Mouse (Mus musculus) forebrain, postnatal 0 days (tissue): ENCODE results near the gene Stub1. TPM values are rescaled to one million over a fixed set of nuclear protein-coding genes. Genes with fewer than 3 reads are reported as not detected.

Experiments used
- ATAC-seq: fragments of 200-750 bp; cut with Nextera tagmentation; 2 replicates; pipeline ENCODE4 v1.8.0; 2017; ENCODE audit warnings: mild to moderate bottlenecking, moderate library complexity
- DNase-seq: peaks from one replicate; pipeline ENCODE4 v3.0.0-alpha.2; 2015
- H3K27ac ChIP-seq: fragments of 300-500 bp; sonication (generic); 2 replicates; pipeline ENCODE4 v1.5.1; 2014; ENCODE audit warnings: low read depth, mild to moderate bottlenecking, antibody characterized with exemption, low read length, moderate library complexity, mixed read lengths
- H3K27me3 ChIP-seq: fragments of 300-500 bp; sonication (generic); 2 replicates; pipeline ENCODE4 v1.6.1; 2014; ENCODE audit warnings: mild to moderate bottlenecking, low read length, mixed read lengths; ENCODE audit not compliant: insufficient read depth
- H3K36me3 ChIP-seq: fragments of 300-500 bp; sonication (generic); 2 replicates; pipeline ENCODE4 v1.6.1; 2014; ENCODE audit warnings: mild to moderate bottlenecking, moderate library complexity; ENCODE audit not compliant: insufficient read depth
- H3K4me1 ChIP-seq: fragments of 300-500 bp; sonication (generic); 2 replicates; pipeline ENCODE4 v1.6.1; 2014; ENCODE audit warnings: antibody characterized with exemption; ENCODE audit not compliant: insufficient read depth
- H3K4me2 ChIP-seq: fragments of 300-500 bp; sonication (generic); 2 replicates; pipeline ENCODE4 v1.6.1; 2014; ENCODE audit warnings: low read depth, mild to moderate bottlenecking, moderate library complexity
- H3K4me3 ChIP-seq: fragments of 300-500 bp; sonication (generic); 2 replicates; pipeline ENCODE4 v1.5.1; 2014; ENCODE audit warnings: low read depth, low read length, mixed read lengths
- H3K9ac ChIP-seq: fragments of 300-500 bp; sonication (generic); 2 replicates; pipeline ENCODE4 v1.6.1; 2014; ENCODE audit warnings: mild to moderate bottlenecking
- H3K9me3 ChIP-seq: fragments of 300-500 bp; sonication (generic); 2 replicates; pipeline ENCODE4 v1.6.1; 2016; ENCODE audit warnings: low read length
- CTCF ChIP-seq: sonication (generic); IDR thresholded peaks from 2 replicates; pipeline ENCODE4 v1.5.1; 2016; ENCODE audit warnings: antibody characterized with exemption, control low read depth, low read depth
- WGBS: fragments of 180-500 bp; shearing (Covaris S2); extraction: QIAGEN DNeasy Blood & Tissue Kit; methylation state at CpG from one replicate; pipeline ENCODE4 v1.1.7; 2014; 5-methylcytosine and 5-hydroxymethylcytosine counted together
- polyA plus RNA-seq: library from polyadenylated mRNA; unstranded; fragments of >200 nt; fragmentation: Nextera tagmentation; extraction: Ambion mirVana; gene quantifications from 2 replicates; pipeline ENCODE4 v1.2.1, GENCODE M21; 2015
- total RNA-seq: library from RNA; depleted of rRNA; stranded (reverse); fragments of >200 nt; gene quantifications from 2 replicates; pipeline ENCODE4 v1.2.3, GENCODE M21; 2014

Gene Stub1
- total and polyA plus RNA-seq, 2 experiments from 2014 or later = 238 to 324 TPM

DNA sequence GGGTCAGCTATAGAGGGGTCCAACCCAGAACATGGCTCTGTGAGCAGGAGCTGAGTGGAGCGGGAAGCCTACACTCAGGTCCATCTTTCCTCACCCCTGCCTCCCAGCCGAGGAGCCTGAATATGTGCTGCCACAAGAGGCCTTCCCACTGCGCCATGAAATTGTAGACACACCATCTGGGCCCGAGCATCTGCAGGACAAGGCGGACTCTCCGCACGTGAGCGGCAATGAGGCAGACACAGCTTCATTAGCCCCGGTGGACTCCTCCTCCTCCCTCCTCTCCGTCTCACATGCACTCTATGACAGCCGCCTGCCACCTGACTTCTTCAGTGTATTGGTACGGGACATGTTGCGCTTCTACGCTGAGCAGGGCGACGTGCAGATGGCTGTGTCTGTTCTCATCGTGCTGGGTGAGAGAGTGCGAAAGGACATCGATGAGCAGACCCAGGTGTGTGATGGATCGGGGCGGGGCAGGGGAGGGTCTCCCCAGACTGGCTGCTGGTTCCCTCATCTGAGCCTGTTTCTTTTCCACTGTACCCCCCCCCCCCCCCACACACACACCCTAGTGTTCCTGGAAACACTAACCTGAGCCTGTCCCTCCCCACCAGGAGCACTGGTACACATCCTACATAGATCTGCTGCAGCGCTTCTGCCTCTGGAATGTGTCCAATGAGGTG, 5.5 kb downstream of the Stub1 start:
- no peak for DNase-seq
- H3K4me2 ChIP-seq = no peak overlapping the region
- no peak for TF ChIP-seq CTCF
- no peak overlapping the region; the same call in 1 of the 2 replicates for H3K9ac ChIP-seq
- no peaks in the 10 kb centered on the region for H3K27me3 ChIP-seq
- ATAC-seq = no peak
- peaks cover 34% of the 10 kb centered on the region for H3K4me1 ChIP-seq
- H3K9me3 ChIP-seq = no peaks in the 10 kb centered on the region
- H3K36me3 ChIP-seq = peaks cover 37% of the 10 kb centered on the region
- H3K27ac ChIP-seq = no peak overlapping the region
- 91% methylated on average over 22 of the region's 22 CpGs for WGBS
- no peak overlapping the region for H3K4me3 ChIP-seq

DNA sequence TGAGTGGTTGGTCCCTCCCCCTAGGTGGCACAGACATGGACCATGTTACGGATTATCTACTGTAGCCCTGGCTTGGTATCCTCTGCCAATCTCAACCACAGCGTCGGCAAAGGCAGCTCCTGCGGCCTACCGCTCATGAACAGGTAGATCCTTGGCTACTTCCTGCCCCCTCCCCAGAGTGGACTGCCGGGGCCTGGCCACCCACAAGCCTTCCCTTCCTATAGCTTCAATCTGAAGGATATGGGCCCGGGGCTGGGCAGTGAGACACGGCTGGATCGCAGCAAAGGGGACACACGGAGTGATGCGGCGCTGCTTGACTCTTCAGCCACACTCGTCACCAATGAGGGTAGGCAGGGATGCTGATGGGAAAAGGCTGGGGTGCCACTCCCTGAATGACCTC, 6.2 kb downstream of the Stub1 start:
- no peak overlapping the region for H3K9ac ChIP-seq
- H3K27me3 ChIP-seq = no peaks in the 10 kb centered on the region
- H3K9me3 ChIP-seq = no peaks in the 10 kb centered on the region
- WGBS = 93% methylated on average over 13 of the region's 13 CpGs
- TF ChIP-seq CTCF = no peak
- no peak overlapping the region for H3K4me3 ChIP-seq
- no peak overlapping the region for H3K4me2 ChIP-seq
- no peak overlapping the region for H3K27ac ChIP-seq
- ATAC-seq (no peak), DNase-seq (no peak)
- H3K4me1 ChIP-seq = peaks cover 33% of the 10 kb centered on the region
- peaks cover 37% of the 10 kb centered on the region for H3K36me3 ChIP-seq

DNA sequence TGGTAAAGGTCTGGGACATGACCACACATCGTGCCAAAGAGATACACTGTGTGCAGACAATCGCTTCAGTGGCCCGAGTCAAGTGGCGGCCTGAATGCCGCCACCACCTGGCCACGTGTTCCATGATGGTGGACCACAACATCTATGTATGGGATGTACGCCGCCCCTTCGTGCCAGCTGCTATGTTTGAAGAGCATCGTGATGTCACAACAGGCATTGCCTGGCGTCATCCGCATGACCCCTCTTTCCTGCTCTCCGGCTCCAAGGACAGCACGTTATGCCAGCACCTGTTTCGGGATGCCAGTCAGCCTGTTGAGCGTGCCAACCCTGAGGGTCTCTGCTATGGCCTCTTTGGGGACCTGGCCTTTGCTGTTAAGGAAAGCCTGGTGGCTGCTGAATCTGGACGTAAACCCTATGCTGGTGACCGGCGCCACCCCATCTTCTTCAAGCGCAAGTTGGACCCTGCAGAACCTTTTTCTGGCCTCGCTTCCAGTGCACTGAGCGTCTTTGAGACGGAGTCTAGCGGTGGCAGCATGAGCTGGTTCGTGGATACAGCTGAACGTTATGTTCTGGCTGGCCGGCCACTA, 7.1 kb downstream of the Stub1 start:
- Histone ChIP-seq H3K9ac (no peak overlapping the region), H3K27me3 (no peaks in the 10 kb centered on the region), H3K27ac (no peak overlapping the region), H3K4me1 (peaks cover 24% of the 10 kb centered on the region), H3K4me2 (no peak overlapping the region), H3K36me3 (peaks cover 33% of the 10 kb centered on the region), H3K4me3 (no peak overlapping the region), H3K9me3 (no peaks in the 10 kb centered on the region)
- TF ChIP-seq CTCF = no peak
- no peak for DNase-seq
- 95% methylated on average over 27 of the region's 27 CpGs for WGBS
- ATAC-seq = no peak

DNA sequence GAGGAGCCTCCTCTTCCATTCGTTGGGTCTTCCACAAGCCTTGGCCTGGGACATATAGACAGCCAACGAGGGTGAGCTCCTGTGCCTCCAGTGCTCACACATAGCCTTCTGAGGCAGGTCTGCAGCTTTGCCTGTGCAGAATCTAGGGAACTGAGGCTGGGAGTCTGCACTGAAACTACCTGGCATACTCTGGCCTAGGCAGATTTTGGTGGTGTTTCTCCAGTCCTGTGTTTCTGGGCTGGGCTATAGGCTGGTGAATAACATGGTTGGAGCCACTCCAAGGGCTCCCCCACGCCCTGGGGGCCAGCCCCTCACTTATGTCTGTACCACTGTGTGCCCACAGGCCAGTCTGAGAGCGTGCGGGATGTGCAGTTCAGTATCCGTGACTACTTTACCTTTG, 7.9 kb downstream of the Stub1 start:
- no peak overlapping the region for H3K4me2 ChIP-seq
- H3K27me3 ChIP-seq = no peaks in the 10 kb centered on the region
- no peak overlapping the region for H3K4me3 ChIP-seq
- WGBS = 87% methylated on average over 6 of the region's 6 CpGs
- H3K4me1 ChIP-seq = peaks cover 24% of the 10 kb centered on the region
- H3K9me3 ChIP-seq = no peaks in the 10 kb centered on the region
- H3K9ac ChIP-seq = no peak overlapping the region
- no peak for DNase-seq
- no peak overlapping the region for H3K27ac ChIP-seq
- H3K36me3 ChIP-seq = peaks cover 27% of the 10 kb centered on the region
- no peak for ATAC-seq
- no peak for TF ChIP-seq CTCF

DNA sequence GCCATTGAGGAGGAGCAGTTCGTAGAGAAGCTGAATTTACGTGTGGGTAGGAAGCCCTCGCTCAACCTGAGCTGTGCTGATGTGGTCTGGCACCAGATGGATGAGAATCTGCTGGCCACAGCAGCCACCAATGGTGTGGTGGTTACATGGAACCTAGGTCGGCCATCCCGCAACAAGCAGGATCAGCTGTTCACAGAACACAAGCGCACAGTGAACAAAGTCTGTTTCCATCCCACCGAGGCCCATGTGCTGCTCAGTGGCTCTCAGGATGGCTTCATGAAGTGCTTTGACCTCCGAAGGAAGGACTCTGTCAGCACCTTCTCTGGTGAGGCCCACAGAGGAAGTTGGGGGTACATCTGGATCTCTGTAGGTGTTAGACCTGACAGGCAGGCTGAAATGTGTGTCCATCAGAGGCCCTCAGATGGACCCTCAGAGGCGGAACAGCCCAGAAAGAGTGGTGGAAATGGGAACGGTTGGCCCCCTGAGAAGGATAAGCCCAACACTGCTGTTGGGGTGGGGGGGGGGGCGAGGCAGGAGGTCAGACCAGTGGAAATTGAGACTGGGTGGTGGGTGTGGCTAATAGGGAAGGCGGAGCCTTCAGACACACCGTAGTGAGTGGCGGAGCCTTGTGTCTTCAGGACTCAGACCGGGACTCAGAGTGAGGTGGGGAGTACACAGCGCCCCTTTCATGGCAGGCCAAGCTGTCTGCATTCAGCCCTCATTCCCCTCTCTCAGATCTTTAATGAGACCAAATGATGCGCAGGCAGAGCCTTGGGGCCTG, 8.7 kb downstream of the Stub1 start:
- peak overlapping the region; percentile 96 for H3K4me2 ChIP-seq
- H3K27ac ChIP-seq = no peak overlapping the region
- no peak for TF ChIP-seq CTCF
- ATAC-seq (no peak), DNase-seq (no peak)
- H3K27me3 ChIP-seq = no peaks in the 10 kb centered on the region
- no peaks in the 10 kb centered on the region for H3K9me3 ChIP-seq
- H3K36me3 ChIP-seq = peaks cover 28% of the 10 kb centered on the region
- WGBS = 73% methylated on average over 17 of the region's 17 CpGs
- H3K9ac ChIP-seq = no peak overlapping the region
- peak overlapping the region; percentile 52; the same call in 1 of the 2 replicates for H3K4me3 ChIP-seq
- peaks cover 18% of the 10 kb centered on the region for H3K4me1 ChIP-seq

DNA sequence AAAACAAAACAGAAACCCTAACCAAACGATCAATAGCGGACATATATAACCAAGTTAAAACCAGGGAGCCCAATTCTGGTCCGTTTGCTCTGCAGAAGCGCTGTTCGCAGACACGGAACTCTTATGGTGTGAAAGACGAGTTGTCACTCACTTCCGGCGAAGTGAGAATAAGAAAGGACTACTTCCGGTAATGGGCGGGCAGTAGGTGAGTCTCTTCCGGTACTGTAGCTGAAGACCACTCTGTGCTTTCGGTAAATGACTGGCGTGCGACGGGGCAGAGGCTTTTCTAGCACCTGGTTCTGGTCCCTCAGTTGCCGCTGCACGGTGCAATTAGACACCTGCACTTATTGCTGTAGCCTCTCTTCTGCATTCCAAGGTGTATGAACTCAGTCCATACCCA, 9.8 kb downstream of the Stub1 start, which contains the start of gene Wdr24:
Gene Wdr24, plus strand, starts transcription at position 176 of the 400 bp plus-strand sequence.
- Histone ChIP-seq H3K36me3 (peaks cover 36% of the 10 kb centered on the region), H3K9ac (peak within 1 kb of the TSS; percentile 69), H3K9me3 (no peaks in the 10 kb centered on the region), H3K27me3 (no peaks in the 10 kb centered on the region), H3K4me2 (peak within 1 kb of the TSS; percentile 96), H3K27ac (peak within 1 kb of the TSS; percentile 66), H3K4me1 (peaks cover 16% of the 10 kb centered on the region), H3K4me3 (peak within 1 kb of the TSS; percentile 52)
- ATAC-seq (peak; percentile 95), DNase-seq (peak; percentile 93)
- WGBS = 0% methylated on average over 18 of the region's 18 CpGs
- no peak for TF ChIP-seq CTCF
